Mouse (Mus musculus): ENCODE data around the gene Pfkfb2.

The Pfkfb2 gene

DNA sequence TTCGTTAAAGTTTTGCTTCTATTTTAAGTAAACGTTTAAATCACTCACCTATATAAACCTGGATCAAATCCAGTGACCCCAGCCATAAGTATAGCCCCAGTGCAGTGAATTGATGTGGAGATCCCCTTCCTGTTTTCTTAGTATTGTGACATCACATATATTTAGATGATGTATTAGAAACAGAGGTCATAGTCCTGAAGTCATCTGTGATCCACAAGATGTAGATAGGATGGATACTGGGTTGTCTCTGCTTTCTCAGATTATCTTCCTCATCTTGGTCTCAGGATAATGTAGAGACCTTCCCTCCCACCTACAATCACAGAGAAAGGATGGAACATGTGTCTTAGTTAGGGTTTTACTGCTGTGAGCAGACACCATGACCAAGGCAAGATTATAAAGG lies at the start of gene Pfkfb2:
Pfkfb2 (minus strand) TSS at position 101 of the 400 bp plus-strand sequence.
- no peak for DNase-seq (ENCODE audit: low spot score)

DNA sequence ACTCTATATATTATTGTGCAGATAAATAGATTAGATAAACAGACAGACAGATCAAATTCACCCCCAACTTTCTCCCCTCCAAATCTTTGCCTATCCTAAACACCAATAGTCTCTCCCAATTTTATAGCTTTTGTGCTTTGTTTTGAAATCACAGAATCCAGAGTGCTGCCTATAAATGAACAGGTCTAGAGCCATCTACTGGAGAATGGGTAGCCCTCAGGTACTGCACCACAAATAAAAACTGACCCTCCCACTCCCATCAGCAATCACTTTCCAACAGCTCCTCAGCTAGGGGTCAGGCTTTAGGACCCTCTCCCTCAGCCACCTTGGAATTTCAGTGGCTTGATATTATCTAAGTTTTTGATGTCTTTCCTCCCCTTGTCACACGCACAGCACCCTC lies 47.6 kb upstream of the Pfkfb2 start:
- DNase-seq (ENCODE audit: low spot score): no peak

DNA sequence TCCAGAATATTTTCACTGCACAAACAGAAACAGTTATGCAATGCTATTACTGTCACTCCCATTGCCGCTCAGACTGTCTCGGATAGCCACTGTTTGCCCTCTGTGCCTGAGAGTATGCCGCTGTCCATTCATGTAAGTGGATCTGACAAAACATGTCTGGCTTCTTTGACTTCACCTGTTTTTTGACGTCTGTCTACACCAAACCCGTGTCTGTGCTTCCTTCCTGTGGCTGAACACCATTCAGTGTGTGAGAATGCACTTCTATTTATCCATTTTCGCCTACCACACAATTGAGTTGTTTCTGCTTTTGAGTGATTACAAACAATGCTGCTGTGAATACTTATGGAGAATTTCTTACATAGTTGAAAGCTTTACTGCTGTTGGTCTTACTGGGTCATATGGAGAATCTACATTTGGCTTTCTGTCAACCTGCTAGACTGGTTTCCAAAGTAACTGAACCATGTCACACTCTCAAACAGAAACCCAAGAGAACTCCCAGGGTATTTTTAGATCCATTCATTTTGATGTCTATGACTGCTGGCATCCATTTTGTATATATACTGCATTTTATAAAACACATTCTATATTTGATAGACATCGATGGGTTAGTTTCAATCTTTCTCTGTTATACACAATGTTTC lies 46.8 kb upstream of the Pfkfb2 start:
- DNase-seq (ENCODE audit: low spot score): no peak

GRCm38 (mm10) chr1:130775234-130775633 lies 46.2 kb upstream of the Pfkfb2 start:
- DNase-seq (ENCODE audit: low spot score): no peak

- DNase-seq (ENCODE audit: low spot score): no peak
Observed at GRCm38 (mm10) chr1:130770981-130771494, 42.0 kb upstream of the Pfkfb2 start.

- no peak for DNase-seq (ENCODE audit: low spot score)
Observed at GRCm38 (mm10) chr1:130770487-130770886, 41.4 kb upstream of the Pfkfb2 start.

DNA sequence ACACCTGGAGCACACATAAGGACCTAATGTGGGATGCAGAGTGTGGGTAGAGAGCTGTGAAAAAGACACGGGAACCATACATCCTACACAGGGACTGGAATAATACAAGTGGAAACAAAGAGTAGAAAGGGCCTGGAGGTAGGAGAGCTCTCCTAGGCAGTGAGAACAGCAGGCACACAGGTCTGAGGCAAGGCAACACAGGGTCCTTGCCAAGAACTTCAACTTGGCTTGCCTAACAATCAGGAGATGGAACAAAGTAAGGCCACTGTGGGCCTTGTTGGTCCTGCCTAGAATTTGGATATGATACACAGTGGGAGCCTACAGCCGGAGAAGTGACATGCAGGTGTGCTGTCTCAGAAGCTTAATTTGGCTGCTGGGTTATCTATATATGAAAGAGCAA lies 40.9 kb upstream of the Pfkfb2 start:
- no peak for DNase-seq (ENCODE audit: low spot score)

GRCm38 (mm10) chr1:130767066-130767465 lies 38.0 kb upstream of the Pfkfb2 start:
- DNase-seq (ENCODE audit: low spot score): peak; percentile 29

DNA sequence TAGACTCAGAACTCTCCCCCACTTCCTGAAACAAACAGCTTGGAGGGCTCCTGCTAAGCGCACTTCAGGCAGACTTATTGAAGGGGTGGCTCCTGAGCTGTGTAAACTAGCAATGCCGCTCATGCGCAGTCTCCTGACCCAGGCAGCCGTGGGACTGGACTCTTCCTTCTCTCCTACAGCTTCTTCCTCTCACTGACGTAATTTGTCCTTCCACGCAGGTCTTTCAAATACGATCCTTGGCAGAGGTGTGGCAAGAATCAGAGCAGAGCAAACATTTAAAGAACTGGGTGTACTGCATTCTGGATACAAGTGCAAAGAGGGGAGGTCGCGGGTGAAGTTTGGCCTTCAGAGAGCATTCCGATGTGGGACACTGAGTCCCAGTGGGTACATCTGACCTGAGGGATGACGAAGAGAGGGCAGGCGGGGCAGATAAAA lies 35.0 kb upstream of the Pfkfb2 start:
- DNase-seq (ENCODE audit: low spot score): no peak

DNA sequence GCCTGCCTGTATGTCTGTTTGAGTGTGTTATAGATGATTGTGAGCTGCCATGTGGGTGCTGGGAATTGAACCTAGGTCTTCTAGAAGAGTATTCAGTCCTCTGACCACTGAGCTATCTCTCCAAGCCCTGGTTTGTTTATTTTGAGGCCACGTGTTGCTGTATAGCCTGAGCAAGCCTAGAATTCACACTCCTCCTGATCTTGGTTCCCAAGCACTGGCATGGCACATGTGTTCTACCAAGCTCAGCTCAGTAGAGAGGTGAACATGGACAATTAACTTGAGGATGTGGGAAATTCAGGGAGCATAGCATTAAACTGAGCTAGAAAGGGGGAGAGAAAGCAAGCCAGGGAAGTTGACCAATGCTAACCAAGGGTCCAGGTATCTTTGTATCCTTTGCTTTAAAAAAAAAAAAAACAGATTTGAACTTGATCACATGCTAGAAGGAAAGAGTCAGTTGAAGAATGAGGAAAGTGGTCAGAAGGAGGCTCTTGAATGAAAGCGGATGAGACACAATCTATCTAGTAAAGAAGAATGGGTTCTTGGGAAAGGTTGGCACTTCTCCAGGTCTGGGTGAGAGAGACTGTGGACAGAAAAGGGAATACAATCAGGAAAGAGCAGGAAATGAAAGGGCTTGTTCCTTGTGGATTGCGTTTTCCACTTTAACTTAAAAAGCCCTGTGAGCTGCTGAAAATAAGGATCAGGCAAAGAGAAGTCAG lies 33.1 kb upstream of the Pfkfb2 start:
- no peak for DNase-seq (ENCODE audit: low spot score)

DNA sequence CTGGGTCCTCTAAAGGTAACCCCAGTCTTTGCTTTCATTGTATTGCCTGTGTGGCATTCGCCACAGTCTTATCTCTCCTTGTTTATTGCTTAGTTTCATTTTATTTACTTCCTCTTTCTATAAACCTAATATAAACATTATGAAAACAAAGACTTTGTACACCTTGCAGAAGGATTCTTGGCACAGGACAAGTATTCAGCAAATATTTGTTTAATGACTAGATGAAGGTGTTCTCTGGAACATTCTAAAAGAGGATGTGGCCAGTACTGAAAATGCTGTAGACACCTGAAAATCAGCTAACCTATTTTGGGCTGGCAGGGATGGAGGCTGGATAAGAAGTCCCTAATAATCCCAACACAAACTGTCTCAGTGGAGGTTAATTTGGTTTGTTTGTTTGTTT lies 32.5 kb upstream of the Pfkfb2 start:
- DNase-seq (ENCODE audit: low spot score): no peak

GRCm38 (mm10) chr1:130759689-130760088 lies 30.6 kb upstream of the Pfkfb2 start:
- DNase-seq (ENCODE audit: low spot score): no peak

- no peak for DNase-seq (ENCODE audit: low spot score)
Observed at GRCm38 (mm10) chr1:130746819-130747218, 17.8 kb upstream of the Pfkfb2 start.

DNA sequence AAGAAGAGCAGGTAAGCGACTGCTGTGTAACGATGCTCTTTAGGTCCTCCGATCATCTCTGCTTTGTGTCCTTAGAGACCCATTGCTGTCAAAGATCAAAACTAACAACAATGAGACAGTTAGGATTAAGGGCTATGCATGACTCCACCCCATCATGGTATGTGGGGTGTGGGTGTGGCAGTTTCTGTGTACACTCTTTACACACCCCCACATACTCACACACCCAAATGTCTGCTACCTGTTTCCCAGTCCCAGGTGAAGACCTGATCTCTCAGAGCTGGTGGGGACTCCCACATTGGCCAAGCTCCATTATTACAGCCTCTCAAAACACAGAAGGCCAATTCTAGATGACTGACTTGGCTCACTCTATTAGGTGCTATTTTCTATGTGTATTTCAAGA lies 16.5 kb upstream of the Pfkfb2 start:
- no peak for DNase-seq (ENCODE audit: low spot score)

- no peak for DNase-seq (ENCODE audit: low spot score)
Observed at GRCm38 (mm10) chr1:130744961-130745360, 15.9 kb upstream of the Pfkfb2 start.

DNA sequence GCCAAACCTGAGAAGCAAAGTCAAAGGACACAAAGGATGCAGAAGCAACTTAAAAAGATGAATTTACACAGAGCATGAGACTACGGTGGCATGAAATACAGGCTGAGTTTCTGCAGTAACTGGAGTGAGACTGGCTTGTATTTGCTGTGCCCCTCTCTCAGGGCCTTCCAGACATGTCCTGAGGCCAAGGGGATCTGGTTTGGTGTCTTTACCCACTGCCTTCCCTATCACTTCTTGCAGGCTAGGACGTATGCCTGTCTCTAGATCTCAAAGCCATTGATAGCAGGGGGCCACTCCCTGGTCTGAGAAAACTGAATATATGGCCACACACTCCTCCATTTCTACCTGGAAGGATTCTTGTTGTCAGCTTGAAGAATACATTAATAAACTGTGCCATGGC lies 15.2 kb upstream of the Pfkfb2 start:
- no peak for DNase-seq (ENCODE audit: low spot score)

- DNase-seq (ENCODE audit: low spot score): no peak
Observed at GRCm38 (mm10) chr1:130743775-130744174, 14.7 kb upstream of the Pfkfb2 start.

- DNase-seq (ENCODE audit: low spot score): no peak
Observed at GRCm38 (mm10) chr1:130742201-130742600, 13.1 kb upstream of the Pfkfb2 start.

- DNase-seq (ENCODE audit: low spot score): no peak
Observed at GRCm38 (mm10) chr1:130740781-130741720, 12.0 kb upstream of the Pfkfb2 start.

DNA sequence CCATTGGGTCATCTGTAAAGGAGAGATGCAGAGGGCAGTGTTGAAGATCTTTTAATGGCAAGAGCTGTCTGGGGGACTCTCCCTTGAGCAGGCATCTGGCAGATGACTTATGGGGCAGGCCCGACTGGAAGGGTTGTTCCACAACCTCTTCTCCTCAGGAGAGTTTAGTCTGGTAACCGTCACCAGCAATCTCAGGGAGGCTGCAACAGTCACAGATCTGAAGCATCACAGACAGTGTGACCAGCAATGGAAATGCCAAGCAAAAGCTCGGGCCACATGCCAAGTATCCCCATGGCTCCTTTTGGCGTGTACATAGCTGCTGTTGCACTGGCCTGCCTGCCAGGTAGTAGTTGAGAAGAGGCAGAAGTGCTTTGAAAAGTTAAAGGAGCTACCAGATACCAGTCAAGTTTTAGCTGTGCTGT lies 11.2 kb upstream of the Pfkfb2 start:
- DNase-seq (ENCODE audit: low spot score): no peak

GRCm38 (mm10) chr1:130739636-130740035 lies 10.6 kb upstream of the Pfkfb2 start:
- DNase-seq (ENCODE audit: low spot score): no peak

- DNase-seq (ENCODE audit: low spot score): no peak
Observed at GRCm38 (mm10) chr1:130738551-130739106, 9.6 kb upstream of the Pfkfb2 start.
